Mouse (Mus musculus): ENCODE data around the gene Dip2b.

The Dip2b gene

GRCm38 (mm10) chr15:100129151-100129790 is 90.8 kb downstream of the Dip2b start:
- no peak for DNase-seq (ENCODE audit: low spot score)

- no peak for DNase-seq (ENCODE audit: low spot score)
These were observed 101.2 kb downstream of the Dip2b start for GRCm38 (mm10) chr15:100139665-100140064.

GRCm38 (mm10) chr15:100140428-100140827 is 102.0 kb downstream of the Dip2b start:
- DNase-seq (ENCODE audit: low spot score): no peak

GRCm38 (mm10) chr15:100143091-100143801 is 104.8 kb downstream of the Dip2b start:
- DNase-seq (ENCODE audit: low spot score): no peak

- DNase-seq (ENCODE audit: low spot score): peak; percentile 46
These were observed 106.7 kb downstream of the Dip2b start for GRCm38 (mm10) chr15:100144854-100145824.

GRCm38 (mm10) chr15:100145917-100146316 is 107.5 kb downstream of the Dip2b start:
- no peak for DNase-seq (ENCODE audit: low spot score)

GRCm38 (mm10) chr15:100150593-100150992 is 112.1 kb downstream of the Dip2b start:
- DNase-seq (ENCODE audit: low spot score): no peak

GRCm38 (mm10) chr15:100152321-100152720 is 113.9 kb downstream of the Dip2b start:
- no peak for DNase-seq (ENCODE audit: low spot score)

GRCm38 (mm10) chr15:100153024-100153423 is 114.6 kb downstream of the Dip2b start:
- no peak for DNase-seq (ENCODE audit: low spot score)

- no peak for DNase-seq (ENCODE audit: low spot score)
These were observed 117.7 kb downstream of the Dip2b start for GRCm38 (mm10) chr15:100156095-100156707.

- no peak for DNase-seq (ENCODE audit: low spot score)
These were observed 118.5 kb downstream of the Dip2b start for GRCm38 (mm10) chr15:100156781-100157470.

GRCm38 (mm10) chr15:100158985-100159384 is 120.5 kb downstream of the Dip2b start:
- no peak for DNase-seq (ENCODE audit: low spot score)

- DNase-seq (ENCODE audit: low spot score): no peak
These were observed 123.3 kb downstream of the Dip2b start for GRCm38 (mm10) chr15:100161747-100162280.

- DNase-seq (ENCODE audit: low spot score): no peak
These were observed 125.1 kb downstream of the Dip2b start for GRCm38 (mm10) chr15:100163381-100164051.

- no peak for DNase-seq (ENCODE audit: low spot score)
These were observed 128.0 kb downstream of the Dip2b start for GRCm38 (mm10) chr15:100166464-100166863.

GRCm38 (mm10) chr15:100167791-100168190 is 129.3 kb downstream of the Dip2b start:
- no peak for DNase-seq (ENCODE audit: low spot score)

GRCm38 (mm10) chr15:100168191-100168606 is 129.7 kb downstream of the Dip2b start:
- DNase-seq (ENCODE audit: low spot score): no peak

GRCm38 (mm10) chr15:100175176-100175575 is 136.7 kb downstream of the Dip2b start:
- DNase-seq (ENCODE audit: low spot score): no peak

GRCm38 (mm10) chr15:100177167-100177566 is 138.7 kb downstream of the Dip2b start:
- no peak for DNase-seq (ENCODE audit: low spot score)

GRCm38 (mm10) chr15:100177575-100177974 is 139.1 kb downstream of the Dip2b start:
- no peak for DNase-seq (ENCODE audit: low spot score)

- DNase-seq (ENCODE audit: low spot score): no peak
These were observed 140.0 kb downstream of the Dip2b start for GRCm38 (mm10) chr15:100178487-100178886.

All from retina, embryonic 14.5 days (tissue).